Mouse (Mus musculus) left cerebral cortex, adult 11 months (tissue): ENCODE results near the gene Cby3.

Source experiments
- DNase-seq: peaks from one replicate; pipeline ENCODE4 v3.0.0; 2022; ENCODE audit warnings: low spot score

Gene Cby3

GRCm38 (mm10) chr11:50389616-50390015 lies 35.4 kb downstream of the Cby3 start:
- DNase-seq = no peak

- no peak for DNase-seq
These were observed 37.2 kb downstream of the Cby3 start for GRCm38 (mm10) chr11:50391272-50391960.

- DNase-seq = no peak
These were observed 39.0 kb downstream of the Cby3 start for GRCm38 (mm10) chr11:50393306-50393705.

- no peak for DNase-seq
These were observed 40.5 kb downstream of the Cby3 start for GRCm38 (mm10) chr11:50394731-50395130.

- DNase-seq = no peak
These were observed 42.6 kb downstream of the Cby3 start for GRCm38 (mm10) chr11:50396766-50397307.

- no peak for DNase-seq
These were observed 43.1 kb downstream of the Cby3 start for GRCm38 (mm10) chr11:50397316-50397715.

- no peak for DNase-seq
These were observed 44.5 kb downstream of the Cby3 start for GRCm38 (mm10) chr11:50398803-50399202.

GRCm38 (mm10) chr11:50402481-50402880 lies 48.2 kb downstream of the Cby3 start:
- no peak for DNase-seq

GRCm38 (mm10) chr11:50403367-50404014 lies 49.2 kb downstream of the Cby3 start:
- DNase-seq = no peak

GRCm38 (mm10) chr11:50407235-50407634 lies 53.0 kb downstream of the Cby3 start:
- DNase-seq = no peak
